In genomic region chr4:95049884-95050517, GRCm38 (mm10) we compare ENCODE assay signal across 8 mouse cellular contexts. TPM values are rescaled to one million over a fixed set of nuclear protein-coding genes. Genes with fewer than 3 reads are reported as not detected.
A peak's percentile ranks its signal among the peaks of the same experiment; 100 is the strongest.
DNase-seq lines count a peak whose midpoint lies in the region; ATAC-seq lines count a peak whose summit lies in the region.

No protein-coding gene starts in this region.

- under 1% methylated on average over 34 of the region's 34 CpGs for WGBS in embryonic facial prominence, embryonic 11.5 days
- 1% methylated on average over 34 of the region's 34 CpGs for WGBS in heart, embryonic 11.5 days (ENCODE audit: insufficient replicate concordance)
- WGBS in kidney, embryonic 16.5 days = under 1% methylated on average over 34 of the region's 34 CpGs
- 1% methylated on average over 34 of the region's 34 CpGs for WGBS in liver, embryonic 12.5 days (ENCODE audit: insufficient replicate concordance)
- WGBS in stomach, embryonic 15.5 days = under 1% methylated on average over 34 of the region's 34 CpGs

- H3K4me3 ChIP-seq in erythroblast, embryonic 14.5 days (replicated peaks) = peak overlapping the region; percentile 64
- peak overlapping the region; percentile 74 for H3K4me3 ChIP-seq in embryonic facial prominence, embryonic 11.5 days (ENCODE audit: low read depth, low read length)
- peak overlapping the region; percentile 90 for H3K4me3 ChIP-seq in heart, embryonic 11.5 days (ENCODE audit: low read depth, low read length)
- H3K4me3 ChIP-seq in kidney, embryonic 16.5 days (ENCODE audit: low read length) = peak overlapping the region; percentile 79
- H3K4me3 ChIP-seq in liver, embryonic 12.5 days = peak overlapping the region; percentile 69
- H3K4me3 ChIP-seq in stomach, embryonic 15.5 days (replicated peaks) = peak overlapping the region; percentile 66

- peaks cover 30% of the 10 kb centered on the region for H3K4me1 ChIP-seq in erythroblast, embryonic 14.5 days (ENCODE audit: control insufficient read depth)
- H3K4me1 ChIP-seq in embryonic facial prominence, embryonic 11.5 days (ENCODE audit: control insufficient read depth, insufficient read depth, low read length) = no peaks in the 10 kb centered on the region
- H3K4me1 ChIP-seq in heart, embryonic 11.5 days (ENCODE audit: control insufficient read depth, insufficient read depth, low read length) = peaks cover 2% of the 10 kb centered on the region; the same call in 1 of the 2 replicates
- peaks cover 32% of the 10 kb centered on the region for H3K4me1 ChIP-seq in kidney, embryonic 16.5 days (ENCODE audit: insufficient read depth, low read length)
- peaks cover 33% of the 10 kb centered on the region for H3K4me1 ChIP-seq in liver, embryonic 12.5 days
- H3K4me1 ChIP-seq in stomach, embryonic 15.5 days = 0 out of 2 replicates have a peak, but pooled peaks cover 11% of the 10 kb centered on the region

- H3K4me2 ChIP-seq in embryonic facial prominence, embryonic 11.5 days (ENCODE audit: low read depth, low read length) = peak overlapping the region; percentile 94
- peak overlapping the region; percentile 73 for H3K4me2 ChIP-seq in heart, embryonic 11.5 days
- peak overlapping the region; percentile 80 for H3K4me2 ChIP-seq in kidney, embryonic 16.5 days (replicated peaks; ENCODE audit: low read depth, low read length)
- peak overlapping the region; percentile 94 for H3K4me2 ChIP-seq in liver, embryonic 12.5 days
- peak overlapping the region; percentile 78 for H3K4me2 ChIP-seq in stomach, embryonic 15.5 days

- H3K9ac ChIP-seq in embryonic facial prominence, embryonic 11.5 days (replicated peaks; ENCODE audit: low read length) = peak overlapping the region; percentile 93
- peak overlapping the region; percentile 99 for H3K9ac ChIP-seq in heart, embryonic 11.5 days (ENCODE audit: low read depth, low read length)
- H3K9ac ChIP-seq in kidney, embryonic 16.5 days (replicated peaks; ENCODE audit: low read length) = peak overlapping the region; percentile 96
- peak overlapping the region; percentile 78 for H3K9ac ChIP-seq in liver, embryonic 12.5 days
- peak overlapping the region; percentile 83 for H3K9ac ChIP-seq in stomach, embryonic 15.5 days

- peak overlapping the region; percentile 96 for H3K27ac ChIP-seq in embryonic facial prominence, embryonic 11.5 days (replicated peaks; ENCODE audit: low read depth, low read length)
- peak overlapping the region; percentile 99 for H3K27ac ChIP-seq in heart, embryonic 11.5 days (ENCODE audit: low read depth, low read length)
- H3K27ac ChIP-seq in kidney, embryonic 16.5 days (ENCODE audit: low read length) = peak overlapping the region; percentile 99
- H3K27ac ChIP-seq in liver, embryonic 12.5 days = peak overlapping the region; percentile 88; the same call in 1 of the 2 replicates
- peak overlapping the region; percentile 97 for H3K27ac ChIP-seq in stomach, embryonic 15.5 days

- peaks cover 70% of the 10 kb centered on the region for H3K27me3 ChIP-seq in erythroblast, embryonic 14.5 days (ENCODE audit: control insufficient read depth)
- H3K27me3 ChIP-seq in embryonic facial prominence, embryonic 11.5 days (ENCODE audit: control insufficient read depth, insufficient read depth, low read length) = no peaks in the 10 kb centered on the region
- H3K27me3 ChIP-seq in heart, embryonic 11.5 days (ENCODE audit: control insufficient read depth, insufficient read depth, low read length) = no peaks in the 10 kb centered on the region
- H3K27me3 ChIP-seq in kidney, embryonic 16.5 days (ENCODE audit: insufficient read depth, low read length) = no peaks in the 10 kb centered on the region
- peaks cover 47% of the 10 kb centered on the region for H3K27me3 ChIP-seq in liver, embryonic 12.5 days (replicated peaks)
- no peaks in the 10 kb centered on the region for H3K27me3 ChIP-seq in stomach, embryonic 15.5 days (replicated peaks)

- no peak for ATAC-seq in erythroblast, adult 5-6 weeks (replicated peaks; ENCODE audit: low FRiP score, poor library complexity, severe bottlenecking)
- ATAC-seq in embryonic facial prominence, embryonic 11.5 days (replicated peaks; ENCODE audit: insufficient number of reproducible peaks, low FRiP score, low TSS enrichment, low read depth) = no peak
- no peak for ATAC-seq in heart, embryonic 11.5 days (replicated peaks; ENCODE audit: insufficient number of reproducible peaks, low FRiP score, low TSS enrichment)
- no peak for ATAC-seq in kidney, embryonic 16.5 days (ENCODE audit: low FRiP score, low TSS enrichment)
- no peak for ATAC-seq in liver, embryonic 12.5 days
- no peak for ATAC-seq in stomach, embryonic 15.5 days (ENCODE audit: insufficient read depth, low FRiP score, low read depth)

- no peaks in the 10 kb centered on the region for H3K36me3 ChIP-seq in erythroblast, embryonic 14.5 days (ENCODE audit: control insufficient read depth)
- H3K36me3 ChIP-seq in embryonic facial prominence, embryonic 11.5 days (replicated peaks; ENCODE audit: control insufficient read depth, insufficient read depth, low read depth, low read length) = no peaks in the 10 kb centered on the region
- no peaks in the 10 kb centered on the region for H3K36me3 ChIP-seq in heart, embryonic 11.5 days (ENCODE audit: control insufficient read depth, insufficient read depth, low read length)
- H3K36me3 ChIP-seq in kidney, embryonic 16.5 days (ENCODE audit: insufficient read depth, low read length) = no peaks in the 10 kb centered on the region
- no peaks in the 10 kb centered on the region for H3K36me3 ChIP-seq in liver, embryonic 12.5 days
- H3K36me3 ChIP-seq in stomach, embryonic 15.5 days = no peaks in the 10 kb centered on the region

- peak; percentile 79 for DNase-seq in embryonic facial prominence, embryonic 11.5 days (ENCODE audit: low spot score)
- peak; percentile 74 for DNase-seq in neural tube, embryonic 10.5 days (ENCODE audit: extremely low spot score, low spot score)

- H3K9me3 ChIP-seq in erythroblast, embryonic 14.5 days (ENCODE audit: control insufficient read depth, low read length) = peaks cover 9% of the 10 kb centered on the region; the same call in 1 of the 2 replicates
- H3K9me3 ChIP-seq in embryonic facial prominence, embryonic 11.5 days (replicated peaks; ENCODE audit: control insufficient read depth, low read length) = no peaks in the 10 kb centered on the region
- H3K9me3 ChIP-seq in heart, embryonic 11.5 days (replicated peaks; ENCODE audit: control insufficient read depth, low read length) = no peaks in the 10 kb centered on the region
- H3K9me3 ChIP-seq in kidney, embryonic 16.5 days (ENCODE audit: low read length) = no peaks in the 10 kb centered on the region
- H3K9me3 ChIP-seq in liver, embryonic 12.5 days (replicated peaks) = no peaks in the 10 kb centered on the region
- H3K9me3 ChIP-seq in stomach, embryonic 15.5 days = no peaks in the 10 kb centered on the region

RNA-seq across cellular contexts. Expression of gene Jun, which starts 2.0 kb away (rescaled TPM):
- 13.7 and 15.0 TPM in 2 replicates for polyA plus RNA-seq in erythroblast, embryonic 14.5 days (2012)
- 8.8 and 11.5 TPM in 2 replicates for total RNA-seq in erythroblast, adult 5-6 weeks (2015; ENCODE audit: low replicate concordance)
- 13.4 and 21.8 TPM in 2 replicates for total RNA-seq in erythroblast, adult 5-6 weeks (2017; ENCODE audit: low replicate concordance)
- 32.9 and 35.4 TPM in 2 replicates for polyA plus RNA-seq in embryonic facial prominence, embryonic 11.5 days (2014; fragmentation: Nextera tagmentation; extraction: Ambion mirVana)
- polyA plus RNA-seq in heart, embryonic 11.5 days (2014; fragmentation: Nextera tagmentation; extraction: Ambion mirVana) = 33.6 and 34.5 TPM in 2 replicates
- 71.9 and 73.0 TPM in 2 replicates for polyA plus RNA-seq in kidney, embryonic 16.5 days (2015; fragmentation: Nextera tagmentation; extraction: Ambion mirVana)
- 12.0 and 12.2 TPM in 2 replicates for polyA plus RNA-seq in liver, embryonic 12.5 days (2016; fragmentation: Nextera tagmentation; extraction: Ambion mirVana)
- polyA plus RNA-seq in stomach, embryonic 15.5 days (2015; fragmentation: Nextera tagmentation; extraction: Ambion mirVana) = 102 and 103 TPM in 2 replicates
